Mouse (Mus musculus): ENCODE results near the gene Msto1.
"Not testable (repeated sequence)": the region's sequence is repeated elsewhere in the genome, so short reads cannot be mapped to it uniquely, and the experiment has no call there.

Gene Msto1

GRCm38 (mm10) chr3:88913511-88914383 lies at the start of gene Msto1:
TSS of gene Msto1 (minus strand) at chr3:88913999.
- in situ Hi-C loops (cut with MboI, MseI) = no loop called here

- in situ Hi-C loops (cut with MboI, MseI) = not testable (repeated sequence)
Measured at GRCm38 (mm10) chr3:88963211-88963610, 49.4 kb upstream of the Msto1 start.

DNA sequence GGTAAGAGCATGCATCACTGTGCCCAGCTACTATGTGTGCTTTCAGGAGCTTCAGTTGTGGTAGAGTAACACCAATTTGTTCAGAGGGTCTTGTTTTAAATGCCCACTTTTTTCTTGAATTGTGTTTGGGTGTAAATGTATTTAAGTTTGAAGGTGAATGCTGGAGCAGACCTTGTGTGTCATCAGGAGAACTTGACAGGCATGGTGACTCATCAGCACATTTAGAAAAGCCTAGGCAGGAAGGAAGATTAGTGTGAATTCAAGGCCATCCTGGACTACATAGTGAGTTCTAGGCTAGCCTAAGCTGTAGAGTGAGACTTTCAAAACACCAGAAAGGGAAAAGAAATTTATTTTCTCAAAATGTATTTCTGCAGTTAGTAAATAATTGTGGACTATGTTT lies 39.9 kb upstream of the Msto1 start:
- in situ Hi-C loops (cut with MboI, MseI) = no loop called here

DNA sequence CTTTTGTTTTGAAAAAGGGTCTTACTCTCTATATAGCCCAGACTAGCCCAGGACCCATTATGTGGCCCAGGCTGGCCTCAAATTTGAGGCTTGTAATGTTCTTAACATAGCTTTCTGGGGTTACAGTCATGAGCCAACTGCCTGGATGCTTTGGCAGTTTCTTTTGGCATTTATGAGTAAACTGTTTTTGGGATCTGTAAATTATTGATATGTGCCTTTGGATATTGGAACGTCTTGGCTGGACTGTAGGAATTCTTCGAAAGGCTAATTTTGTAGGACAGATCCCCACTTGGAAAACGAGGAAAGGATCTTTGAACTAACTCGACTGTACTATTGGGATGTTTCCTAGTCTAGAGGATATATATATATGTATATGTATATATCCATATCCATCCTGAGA lies 39.4 kb upstream of the Msto1 start:
- in situ Hi-C loops (cut with MboI, MseI) = no loop called here

DNA sequence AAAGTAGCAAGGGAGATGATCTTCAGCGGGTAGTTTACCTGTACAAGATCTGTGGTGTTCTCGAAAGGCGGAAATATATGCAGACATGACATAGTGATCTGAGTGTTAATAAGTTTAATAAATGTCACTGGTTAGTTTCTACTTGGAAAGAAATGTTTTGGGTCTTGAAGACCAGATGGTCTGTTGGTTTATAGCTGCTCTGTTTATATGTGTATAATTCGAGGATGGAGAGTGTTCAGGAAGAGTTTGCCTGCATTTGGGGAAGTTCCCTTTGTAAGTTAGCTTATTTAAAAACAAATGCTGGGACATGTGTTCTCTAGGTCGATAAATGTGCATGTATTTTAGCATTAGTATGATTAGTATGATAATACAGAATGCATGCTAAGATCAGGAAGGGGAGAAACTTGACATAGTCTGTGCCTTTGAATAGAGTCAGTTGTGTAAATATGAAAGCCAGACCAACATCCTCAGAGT lies 37.6 kb upstream of the Msto1 start:
- in situ Hi-C loops (cut with MboI, MseI) = no loop called here

GRCm38 (mm10) chr3:88950576-88951326 lies 37.0 kb upstream of the Msto1 start, which contains the start of the genes Ash1l and Dap3:
TSS of gene Ash1l (plus strand) at chr3:88950622.
TSS of gene Dap3 (minus strand) at chr3:88951181.
- in situ Hi-C loops (cut with MboI, MseI) = no loop called here

DNA sequence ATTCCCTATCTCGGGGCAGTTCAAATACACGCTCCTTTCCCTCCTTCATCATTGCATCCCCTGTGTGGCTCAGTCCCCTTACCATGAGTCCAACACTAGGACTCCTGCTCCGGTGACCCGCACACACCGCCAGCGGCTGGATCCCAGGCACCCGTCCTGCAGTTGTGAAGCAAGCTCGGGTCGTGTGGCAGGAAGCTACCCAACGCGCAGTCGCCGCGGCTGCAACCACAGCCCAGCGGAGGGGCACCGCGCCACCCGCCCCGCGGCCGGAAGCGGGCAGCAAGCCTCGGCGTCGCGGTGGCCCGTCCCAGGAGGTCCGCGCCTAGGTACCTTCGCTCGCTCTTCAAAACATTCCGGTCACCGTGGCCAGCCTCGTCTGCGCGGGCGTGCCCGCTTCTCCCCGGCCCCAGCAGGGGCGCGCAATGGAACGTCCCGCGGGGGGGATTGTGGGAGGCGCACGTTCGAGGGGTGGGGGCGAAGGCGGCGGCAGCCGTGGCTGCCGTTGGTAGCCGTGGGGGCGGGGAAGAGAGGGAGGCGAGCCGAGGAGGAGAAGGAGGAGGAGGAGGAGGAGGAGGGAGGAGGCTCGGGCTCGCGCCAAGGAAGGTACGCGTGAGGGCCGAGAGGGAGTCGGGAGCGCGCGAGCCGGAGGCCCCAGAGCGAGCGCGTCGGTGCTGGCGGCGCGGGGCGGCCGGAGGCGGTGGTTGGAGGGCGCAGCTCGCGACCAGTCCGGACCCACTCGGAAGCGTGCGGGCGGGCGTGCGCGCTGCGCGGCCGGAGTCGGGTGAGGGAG lies 36.2 kb upstream of the Msto1 start:
- in situ Hi-C loops (cut with MboI, MseI) = no loop called here

- in situ Hi-C loops (cut with MboI, MseI) = loop anchor here (5.0 kb wide), 1 partner anchor 93 kb away; no protein-coding TSS in a partner anchor
Measured at GRCm38 (mm10) chr3:88944109-88944508, 30.3 kb upstream of the Msto1 start.

DNA sequence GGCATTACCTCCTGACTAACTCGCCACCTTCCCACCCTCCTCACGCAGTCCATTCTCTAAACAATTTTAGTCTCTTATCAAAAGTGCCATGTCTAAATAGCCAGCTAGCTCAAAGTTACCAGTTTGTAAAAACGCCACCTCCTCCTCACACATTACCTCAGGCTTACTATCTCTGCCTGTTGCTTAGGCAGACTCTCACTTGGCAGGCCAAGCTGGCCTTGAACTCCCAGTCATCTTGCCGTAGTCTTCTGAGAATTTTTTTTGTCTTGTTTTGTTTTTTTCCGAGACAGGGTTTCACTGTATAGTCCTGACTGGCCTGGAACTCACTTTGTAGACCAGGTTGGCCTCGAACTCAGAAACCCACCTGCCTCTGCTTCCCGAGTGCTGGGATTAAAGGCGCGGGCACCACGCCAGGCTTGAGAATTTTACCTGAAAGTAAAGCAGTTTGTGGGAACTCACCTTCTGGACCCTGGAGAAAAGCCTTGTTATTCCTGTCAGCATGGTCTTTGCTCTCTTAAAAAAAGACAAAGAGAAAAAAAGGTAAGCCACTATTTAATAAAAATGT lies 28.6 kb upstream of the Msto1 start:
- in situ Hi-C loops (cut with MboI, MseI) = loop anchor here (5.0 kb wide), 1 partner anchor 95 kb away; no protein-coding TSS in a partner anchor

GRCm38 (mm10) chr3:88939749-88940148 lies 25.9 kb upstream of the Msto1 start:
- in situ Hi-C loops (cut with MboI, MseI) = loop anchor here (5.0 kb wide), 1 partner anchor 98 kb away; no protein-coding TSS in a partner anchor

DNA sequence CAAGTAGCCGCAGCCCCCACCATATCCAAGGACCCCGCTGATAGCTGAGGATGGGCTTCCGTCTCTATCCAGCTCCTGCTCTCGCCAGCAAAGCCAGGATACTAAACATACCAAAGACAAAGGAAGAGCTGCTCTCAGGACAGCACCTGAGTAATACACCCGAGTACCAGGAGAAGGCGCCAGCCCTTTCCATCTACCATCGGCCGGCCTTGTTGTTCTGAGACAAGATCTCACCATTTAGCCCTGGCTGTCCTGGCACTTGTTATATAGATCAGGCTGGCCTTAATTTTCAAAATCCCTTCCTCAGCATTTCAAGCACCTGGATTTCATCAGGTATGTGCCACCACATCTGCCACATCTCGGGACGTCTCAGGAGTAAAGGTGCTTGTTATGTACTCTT lies 25.3 kb upstream of the Msto1 start:
- in situ Hi-C loops (cut with MboI, MseI) = no loop called here

DNA sequence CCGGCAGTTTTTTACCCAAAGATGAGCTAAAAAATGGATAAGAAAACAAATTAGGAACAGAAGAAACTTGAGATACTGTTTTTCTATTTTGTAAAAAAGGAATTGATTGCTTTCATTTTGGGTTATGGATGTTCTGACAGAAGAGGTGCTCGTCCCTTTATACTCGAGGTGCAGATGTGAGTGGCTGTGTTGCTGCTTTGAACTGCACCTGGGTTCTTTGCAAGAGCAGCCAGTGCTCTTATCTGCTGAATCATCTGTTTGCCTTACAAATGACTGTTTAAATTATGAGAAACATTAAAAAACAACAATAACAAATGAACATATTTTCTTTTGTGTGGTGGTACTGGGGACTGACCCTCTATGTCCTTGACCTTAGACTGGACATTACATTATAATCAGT lies 15.7 kb upstream of the Msto1 start:
- in situ Hi-C loops (cut with MboI, MseI) = no loop called here

DNA sequence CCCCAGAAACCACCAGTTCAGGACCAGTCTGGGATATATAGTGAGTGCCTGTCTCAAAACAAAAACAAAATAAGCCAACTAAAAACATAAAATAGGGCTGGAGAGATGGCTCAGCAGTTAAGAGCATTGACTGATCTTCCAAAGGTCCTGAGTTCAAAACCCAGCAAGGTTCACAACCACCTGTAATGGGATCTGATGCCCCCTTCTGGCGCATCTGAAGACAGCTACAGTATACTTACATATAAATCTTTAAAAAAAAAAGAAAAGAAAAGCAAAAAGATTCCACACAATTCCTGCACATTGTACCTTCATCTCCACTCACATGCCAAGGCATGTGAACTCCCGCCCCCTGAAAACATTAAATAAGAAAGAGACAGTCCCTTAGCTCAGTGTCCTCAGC lies 11.9 kb upstream of the Msto1 start:
- in situ Hi-C loops (cut with MboI, MseI) = no loop called here

DNA sequence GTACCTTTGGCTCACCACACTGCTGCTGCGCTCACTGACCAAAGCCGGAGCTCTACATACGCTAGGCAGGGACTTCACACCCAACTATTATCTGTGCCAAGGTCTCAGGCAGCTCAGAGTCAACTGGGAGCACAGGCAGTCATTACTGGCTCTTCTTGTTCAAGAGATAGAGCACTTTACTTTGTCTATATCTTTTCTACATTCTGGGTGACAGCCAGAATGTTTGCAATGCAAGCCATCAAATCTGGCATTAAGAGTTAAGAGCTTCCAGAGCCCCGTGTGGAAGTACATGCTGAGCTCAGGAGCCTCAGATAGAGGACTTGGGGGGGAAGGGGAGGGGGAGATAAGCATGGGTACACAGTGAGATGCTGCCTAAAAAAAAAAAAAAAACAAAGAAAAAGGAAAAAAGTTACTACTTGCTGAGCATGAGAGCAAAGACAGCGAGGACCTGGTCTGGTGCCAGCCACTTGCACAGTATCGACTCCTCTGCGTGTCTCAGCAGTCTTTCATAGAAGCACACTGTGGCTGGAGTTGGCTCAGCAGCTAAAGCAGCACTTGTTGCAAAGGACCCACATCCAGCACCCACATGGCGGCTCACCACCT lies 10.3 kb upstream of the Msto1 start:
- in situ Hi-C loops (cut with MboI, MseI) = no loop called here

DNA sequence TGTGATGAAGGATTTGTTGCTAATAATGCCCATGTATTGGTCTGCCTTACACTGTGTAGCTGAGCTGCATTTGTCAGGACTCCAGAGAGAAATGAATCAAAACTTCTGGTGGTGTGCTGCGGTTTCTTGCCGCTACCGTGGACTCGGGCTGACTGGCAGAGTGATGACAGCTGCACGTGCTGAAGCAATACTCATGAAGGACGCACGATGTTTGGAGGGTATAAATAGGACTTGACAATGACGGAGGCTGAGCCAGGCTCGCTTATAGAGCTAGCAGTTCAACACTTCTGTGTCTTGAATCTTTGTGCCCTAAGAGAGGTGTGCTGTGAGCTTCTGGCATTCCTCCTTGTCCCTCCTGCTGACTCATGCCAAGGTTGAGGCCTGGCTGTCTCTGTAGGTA lies 7.6 kb upstream of the Msto1 start:
- in situ Hi-C loops (cut with MboI, MseI) = no loop called here

DNA sequence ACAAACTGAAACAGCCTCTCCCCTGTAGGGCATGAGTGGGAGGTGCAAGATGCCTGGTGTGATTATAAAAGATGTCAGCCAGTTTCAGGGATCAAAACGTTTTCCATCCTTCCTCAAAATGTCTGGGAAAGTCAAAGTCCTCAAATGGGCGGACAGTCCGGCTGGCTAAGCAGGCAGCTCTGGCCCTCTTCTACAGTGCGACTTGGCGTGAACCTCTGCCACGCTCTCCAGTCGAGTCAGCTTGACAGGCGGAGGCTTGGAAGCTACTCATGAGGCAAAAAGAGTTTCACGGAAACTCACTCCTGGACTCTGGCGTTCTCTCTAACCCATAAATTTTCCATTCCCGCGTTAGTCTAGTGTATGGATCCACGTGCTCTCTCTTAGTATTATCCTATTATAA lies 5.2 kb upstream of the Msto1 start:
- in situ Hi-C loops (cut with MboI, MseI) = no loop called here

DNA sequence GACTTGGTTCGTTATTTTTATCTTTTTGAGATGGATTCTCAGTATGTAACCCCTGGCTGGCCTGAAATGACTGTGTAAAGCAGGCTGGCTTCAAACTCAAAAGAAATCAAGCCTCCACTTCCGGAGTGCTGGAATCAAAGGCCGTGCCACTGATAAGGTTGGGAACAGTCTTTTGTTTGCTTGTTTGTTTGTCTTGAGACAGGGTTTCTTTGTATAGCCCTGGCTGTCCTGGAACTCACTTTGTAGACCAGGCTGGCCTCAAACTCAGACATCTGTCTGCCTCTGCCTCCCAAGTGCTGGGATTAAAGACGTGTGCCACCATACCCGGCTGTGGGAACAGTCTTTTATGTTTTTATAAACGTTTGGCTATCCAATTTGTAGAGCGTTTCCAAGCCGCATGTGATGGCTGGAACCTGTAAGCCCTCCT lies 598 bp upstream of the Msto1 start:
- in situ Hi-C loops (cut with MboI, MseI) = no loop called here

GRCm38 (mm10) chr3:88912585-88912984 lies 1.2 kb downstream of the Msto1 start:
- in situ Hi-C loops (cut with MboI, MseI) = no loop called here

GRCm38 (mm10) chr3:88906393-88907159 lies 7.2 kb downstream of the Msto1 start:
- in situ Hi-C loops (cut with MboI, MseI) = no loop called here

DNA sequence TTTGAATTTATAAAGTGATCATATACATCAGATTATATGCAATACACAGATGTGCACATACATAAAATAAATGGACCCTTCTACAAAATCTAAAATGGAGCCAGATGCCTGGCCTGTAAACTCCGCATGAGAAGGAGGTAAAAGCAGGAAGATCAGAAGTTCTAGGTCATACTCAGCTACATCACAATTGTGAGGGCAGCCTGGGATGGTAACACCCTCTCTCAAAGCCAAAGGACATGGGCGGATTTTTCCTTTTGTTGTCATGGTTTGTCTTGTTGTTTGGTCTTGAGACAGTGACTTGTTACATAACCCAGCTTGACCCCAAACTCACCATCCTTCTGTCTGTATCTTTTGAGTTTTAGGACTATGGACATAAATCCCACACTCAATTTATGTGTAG lies 8.1 kb downstream of the Msto1 start:
- in situ Hi-C loops (cut with MboI, MseI) = no loop called here

Data from T-helper 1 cell (primary cell).